Mouse (Mus musculus): ENCODE results near the gene Fdx1.

GRCm38 (mm10) chr9:52012311-52012710 is 49.0 kb upstream of the Fdx1 start:
- TF ChIP-seq POLR2A (IDR thresholded peaks at IDR 0.05; ENCODE audit: extremely low read depth, insufficient read depth, low read length), result no peak
- no peak for TF ChIP-seq CTCF (IDR thresholded peaks at IDR 0.05; ENCODE audit: low read depth, low read length)
